Mouse (Mus musculus) fat pad, adult 2 months (tissue): Measurements from ENCODE around the gene Id4.

Experiments used
- DNase-seq: peaks from one replicate; pipeline ENCODE4 v3.0.0-alpha.2; 2011; ENCODE audit warnings: low read depth, low spot score; ENCODE audit errors: extremely low read depth

The Id4 gene

DNA sequence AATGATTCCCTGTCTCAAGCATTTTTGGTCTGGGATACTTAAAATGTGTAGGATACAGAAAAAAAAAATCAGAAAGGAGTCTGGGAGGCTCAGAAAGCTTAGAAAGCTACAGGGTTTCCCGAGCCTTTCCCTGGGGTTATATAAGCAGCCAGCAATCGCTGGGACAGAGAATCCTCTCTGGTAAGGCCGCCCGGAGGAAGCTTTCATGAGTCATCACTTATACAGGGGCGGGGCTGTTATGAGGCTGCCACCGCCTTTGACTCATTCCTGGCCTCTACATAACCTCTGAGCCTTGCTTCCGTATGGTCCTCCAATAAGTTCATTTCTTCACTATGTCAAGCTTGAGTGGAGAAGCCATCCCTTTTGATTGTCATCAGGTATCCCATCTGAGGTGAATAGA lies 53.5 kb downstream of the Id4 start:
- no peak for DNase-seq
